Mouse (Mus musculus) heart, embryonic 14.5 days (tissue): ENCODE measurements at regions not wholly inside any gene's neighbourhood (a gene's known extent, or its start where the extent isn't known, plus 50 kb on each side); places are given as distances from the start of the nearest gene placed in this dataset.

ENCODE experiments used
- ATAC-seq: fragments of 200-750 bp; cut with Nextera tagmentation; 2 replicates; pipeline ENCODE4 v1.8.0; 2017; ENCODE audit warnings: low read depth, moderate TSS enrichment; ENCODE audit not compliant: insufficient number of reproducible peaks, insufficient read depth, low FRiP score
- H3K27ac ChIP-seq, 2 experiments: fragments of 200-500 bp in 1 of 2; fragments of 300-500 bp in 1 of 2; sonication (generic) in 1 of 2; replicated peaks in 1 of 2; 2 replicates each; pipeline ENCODE4 v1.5.1; 2012 to 2014; ENCODE audit warnings: low read depth in 2 of 2, low read length in 2 of 2, control low read depth in 1 of 2, mild to moderate bottlenecking in 1 of 2, mixed read lengths in 1 of 2; ENCODE audit not compliant: control insufficient read depth in 1 of 2, insufficient read depth in 1 of 2
- H3K27me3 ChIP-seq: fragments of 300-500 bp; sonication (generic); 2 replicates; pipeline ENCODE4 v1.6.1; 2014; ENCODE audit warnings: mild to moderate bottlenecking, low read length, control low read depth; ENCODE audit not compliant: control insufficient read depth, insufficient read depth
- H3K36me3 ChIP-seq: fragments of 300-500 bp; sonication (generic); 2 replicates; pipeline ENCODE4 v1.6.1; 2014; ENCODE audit warnings: mild to moderate bottlenecking, control low read depth, low read length, mixed read lengths; ENCODE audit not compliant: control insufficient read depth, insufficient read depth
- H3K4me1 ChIP-seq, 2 experiments: fragments of 200-500 bp in 1 of 2; fragments of 300-500 bp in 1 of 2; sonication (generic) in 1 of 2; 2 replicates each; pipeline ENCODE4 v1.6.1; 2012 to 2014; ENCODE audit warnings: low read length in 2 of 2, control low read depth in 1 of 2, mixed read lengths in 1 of 2; ENCODE audit not compliant: control insufficient read depth in 2 of 2, insufficient read depth in 2 of 2
- H3K4me2 ChIP-seq: fragments of 300-500 bp; sonication (generic); 2 replicates; pipeline ENCODE4 v1.6.1; 2014; ENCODE audit warnings: mild to moderate bottlenecking, low read length
- H3K4me3 ChIP-seq, 2 experiments: fragments of 200-500 bp in 1 of 2; fragments of 300-500 bp in 1 of 2; sonication (generic) in 1 of 2; 2 replicates each; pipeline ENCODE4 v1.5.1; 2012 to 2014; ENCODE audit warnings: low read length in 2 of 2, mild to moderate bottlenecking in 2 of 2, control low read depth in 1 of 2, low read depth in 1 of 2, moderate library complexity in 1 of 2; ENCODE audit not compliant: control insufficient read depth in 1 of 2, insufficient read depth in 1 of 2
- H3K9ac ChIP-seq: fragments of 300-500 bp; sonication (generic); 2 replicates; pipeline ENCODE4 v1.6.1; 2014; ENCODE audit warnings: mild to moderate bottlenecking, low read length
- H3K9me3 ChIP-seq: fragments of 300-500 bp; sonication (generic); 2 replicates; pipeline ENCODE4 v1.6.1; 2016; ENCODE audit warnings: low read length, control low read depth; ENCODE audit not compliant: control insufficient read depth
- WGBS: fragments of 180-500 bp; shearing (Covaris S2); extraction: QIAGEN DNeasy Blood & Tissue Kit; methylation state at CpG from one replicate; pipeline ENCODE4 v1.1.7; 2014; 5-methylcytosine and 5-hydroxymethylcytosine counted together

DNA sequence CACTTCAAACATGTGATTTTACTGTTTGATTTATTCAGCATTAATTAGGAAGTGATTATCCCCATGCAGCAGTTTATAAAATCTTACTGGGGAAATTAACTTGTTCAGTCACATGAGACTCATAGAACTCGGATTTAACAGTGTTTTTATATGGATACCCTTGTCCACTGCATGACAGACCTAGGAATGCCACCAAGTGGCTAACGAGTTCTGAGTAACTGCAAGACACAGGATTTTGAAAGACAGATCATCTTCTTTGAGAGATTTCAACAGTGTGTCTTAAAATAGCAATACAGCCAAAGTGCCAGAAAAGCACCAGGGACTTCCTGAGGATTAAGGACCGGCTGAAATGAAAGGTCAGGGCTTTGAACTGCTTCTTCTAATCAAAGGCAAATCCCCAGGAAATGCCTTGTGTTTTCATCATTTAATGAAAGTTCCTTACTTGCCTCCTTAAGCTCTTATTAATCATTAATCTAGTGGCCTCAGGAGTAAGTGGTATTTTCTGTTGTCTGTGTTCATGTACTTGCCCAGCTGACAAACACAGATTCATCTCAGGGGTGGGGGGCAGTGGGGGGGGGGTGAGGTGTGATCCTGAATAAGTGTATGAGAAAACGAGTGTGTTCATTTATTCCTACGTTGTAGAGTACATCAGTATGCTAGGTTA is 193.4 kb downstream of the Gm13691 start:
- ATAC-seq: no peak
- Histone ChIP-seq H3K27ac (peak overlapping the region in 1 of 2 experiments; percentile 80; a peak in 2 of 4 replicates), H3K4me3 (no peak overlapping the region), H3K9me3 (no peaks in the 10 kb centered on the region), H3K4me2 (peak overlapping the region; percentile 39), H3K27me3 (no peaks in the 10 kb centered on the region), H3K36me3 (no peaks in the 10 kb centered on the region), H3K4me1 (peaks cover 4 to 11% of the 10 kb centered on the region in 2 experiments; a peak in 3 of 4 replicates), H3K9ac (no peak overlapping the region)
- WGBS: 19% methylated on average over 5 of the region's 5 CpGs

DNA sequence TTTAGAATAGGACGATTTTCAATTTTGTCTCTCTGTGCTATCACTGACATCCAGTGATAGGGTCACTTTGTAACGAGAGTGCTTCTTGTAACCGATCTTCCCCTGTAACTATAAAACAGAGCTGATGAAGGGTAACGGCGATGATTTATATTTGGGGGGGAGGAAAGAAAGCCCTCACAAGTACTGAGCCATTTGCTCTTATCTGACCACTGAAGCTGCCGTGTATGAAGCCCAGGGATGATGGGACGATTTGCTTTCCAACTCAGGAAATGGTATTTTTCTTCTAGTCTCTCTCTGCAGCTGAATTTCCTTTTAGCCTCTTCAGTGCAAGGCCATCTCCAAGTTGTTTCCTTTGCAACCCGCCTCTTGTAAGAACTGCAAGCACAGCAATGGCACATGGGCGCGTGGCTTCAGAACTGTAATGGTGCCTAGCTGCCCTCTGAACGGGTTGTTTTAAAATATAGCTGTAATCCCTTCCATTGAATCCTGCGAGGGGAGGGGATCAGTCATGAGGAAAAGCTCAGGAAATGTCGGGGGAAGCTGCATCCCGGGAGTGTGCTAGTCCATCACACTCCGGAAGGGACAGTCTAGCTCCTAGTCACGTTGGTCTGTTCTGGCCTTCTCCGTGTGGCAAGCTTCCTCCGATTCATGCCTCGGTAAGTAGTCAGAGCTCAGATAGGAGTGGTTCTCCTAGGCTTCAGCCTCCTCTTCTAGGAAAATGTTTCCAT is 194.1 kb downstream of the Gm13691 start:
- Histone ChIP-seq H3K27ac (peak overlapping the region; percentile 63 to 80), H3K36me3 (no peaks in the 10 kb centered on the region), H3K9ac (no peak overlapping the region), H3K9me3 (no peaks in the 10 kb centered on the region), H3K4me3 (no peak overlapping the region), H3K4me1 (peaks cover 4 to 11% of the 10 kb centered on the region in 2 experiments; a peak in 3 of 4 replicates), H3K27me3 (no peaks in the 10 kb centered on the region), H3K4me2 (peak overlapping the region; percentile 39)
- 45% methylated on average over 19 of the region's 19 CpGs for WGBS
- peak; percentile 83 for ATAC-seq

DNA sequence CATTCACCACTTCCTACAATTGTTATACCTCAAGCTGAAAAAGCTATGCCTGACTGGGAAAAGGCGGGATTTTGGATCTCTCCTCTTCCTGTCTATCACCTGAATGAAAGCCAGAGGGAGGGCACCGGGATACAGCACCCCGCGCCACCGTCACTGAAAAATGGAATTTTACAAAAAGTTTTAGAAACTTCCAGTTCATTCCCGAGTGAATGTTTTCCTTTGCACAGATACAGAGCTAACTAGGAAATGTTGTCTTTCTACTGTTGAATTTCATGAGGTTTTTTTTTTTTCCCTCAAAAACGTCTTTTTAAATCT is 194.6 kb downstream of the Gm13691 start:
- H3K9ac ChIP-seq: no peak overlapping the region
- H3K9me3 ChIP-seq: no peaks in the 10 kb centered on the region
- H3K27me3 ChIP-seq: no peaks in the 10 kb centered on the region
- peak overlapping the region; percentile 50 to 63; a peak in 3 of 4 replicates for H3K27ac ChIP-seq
- WGBS: 58% methylated on average over 7 of the region's 7 CpGs
- H3K4me1 ChIP-seq: peaks cover 4 to 11% of the 10 kb centered on the region in 2 experiments; a peak in 3 of 4 replicates
- H3K36me3 ChIP-seq: no peaks in the 10 kb centered on the region
- peak overlapping the region; percentile 39 for H3K4me2 ChIP-seq
- H3K4me3 ChIP-seq: no peak overlapping the region
- no peak for ATAC-seq

DNA sequence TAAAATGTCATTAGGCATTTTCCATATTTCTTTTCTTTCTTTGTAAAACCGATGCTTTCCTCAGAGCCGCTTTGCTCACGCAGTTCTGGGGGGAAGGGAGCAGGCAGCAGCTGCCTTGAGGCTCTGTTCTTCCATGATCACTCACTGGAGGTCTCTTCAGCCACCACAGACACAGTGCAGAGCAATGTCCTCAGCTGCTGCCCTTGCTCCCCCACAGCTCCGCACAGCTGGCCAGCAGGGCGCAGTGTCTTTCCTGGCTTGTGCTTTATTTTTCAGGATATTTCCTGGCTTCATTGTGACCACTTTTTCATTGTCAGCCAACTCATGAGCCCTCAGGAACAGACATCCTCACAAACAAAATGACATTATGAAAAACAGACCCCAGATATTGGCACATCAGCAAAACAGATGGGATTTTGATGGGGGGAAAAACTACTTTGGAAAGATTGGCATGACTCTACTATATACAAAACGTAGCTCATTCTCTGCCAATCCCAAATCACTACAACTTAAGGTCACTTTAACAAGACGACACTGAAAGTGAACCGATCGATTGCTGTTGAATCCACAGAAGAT is 195.9 kb downstream of the Gm13691 start:
- 44% methylated on average over 9 of the region's 9 CpGs for WGBS
- Histone ChIP-seq H3K27ac (peak overlapping the region; percentile 15 to 27; a peak in 1 of 4 replicates), H3K36me3 (no peaks in the 10 kb centered on the region), H3K27me3 (no peaks in the 10 kb centered on the region), H3K4me1 (peaks cover 4 to 11% of the 10 kb centered on the region in 2 experiments; a peak in 3 of 4 replicates), H3K4me2 (no peak overlapping the region), H3K4me3 (no peak overlapping the region), H3K9me3 (no peaks in the 10 kb centered on the region), H3K9ac (no peak overlapping the region)
- peak; percentile 69; the same call in 1 of the 2 replicates for ATAC-seq

DNA sequence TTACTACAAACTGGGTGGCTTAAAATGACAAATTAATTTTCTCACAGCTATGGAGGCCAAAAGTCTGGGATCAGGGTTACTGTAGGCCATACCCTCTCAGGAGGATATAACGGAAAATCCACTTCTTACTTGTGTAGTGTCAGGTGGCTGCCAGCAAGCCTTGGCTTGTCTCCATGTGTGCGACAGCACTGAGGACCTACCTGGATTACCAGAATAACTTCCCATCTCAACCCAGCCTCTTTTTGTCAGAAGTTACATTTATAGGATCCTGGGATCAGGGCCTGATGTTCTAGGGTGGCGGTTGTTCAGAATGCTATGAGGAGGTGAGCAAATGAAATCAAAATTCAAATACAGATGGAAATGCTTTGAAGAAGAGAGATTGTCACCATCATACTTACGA is 197.1 kb downstream of the Gm13691 start:
- ATAC-seq: no peak
- Histone ChIP-seq H3K9me3 (no peaks in the 10 kb centered on the region), H3K4me2 (no peak overlapping the region), H3K4me3 (no peak overlapping the region), H3K27me3 (no peaks in the 10 kb centered on the region), H3K27ac (no peak overlapping the region), H3K36me3 (no peaks in the 10 kb centered on the region), H3K4me1 (peaks cover 4 to 11% of the 10 kb centered on the region in 2 experiments; a peak in 3 of 4 replicates), H3K9ac (no peak overlapping the region)
- WGBS: 87% methylated on average over 4 of the region's 4 CpGs

DNA sequence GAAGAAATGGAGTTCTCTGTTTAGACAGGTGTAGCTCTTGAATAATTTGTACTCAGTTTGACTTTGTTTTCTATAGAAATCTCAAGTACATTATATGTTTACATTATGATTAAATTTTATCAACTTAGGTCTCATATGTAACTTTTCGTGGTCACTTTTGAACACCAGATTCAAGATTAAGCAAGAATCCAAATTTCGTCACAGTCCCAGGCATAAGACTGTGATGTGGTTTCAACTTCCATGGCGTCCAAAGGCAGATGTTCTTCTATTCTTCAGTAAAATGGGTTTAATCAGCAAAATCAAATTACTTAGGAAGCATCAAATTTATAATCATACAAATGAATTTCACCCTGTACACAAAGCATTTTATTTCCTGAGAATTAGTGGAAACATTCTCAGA is 198.9 kb downstream of the Gm13691 start:
- ATAC-seq: no peak
- no peaks in the 10 kb centered on the region for H3K36me3 ChIP-seq
- WGBS: 80% methylated on average over 3 of the region's 3 CpGs
- H3K4me2 ChIP-seq: no peak overlapping the region
- no peaks in the 10 kb centered on the region for H3K27me3 ChIP-seq
- H3K9me3 ChIP-seq: no peaks in the 10 kb centered on the region
- H3K9ac ChIP-seq: no peak overlapping the region
- H3K4me3 ChIP-seq: no peak overlapping the region
- peaks cover 2 to 3% of the 10 kb centered on the region in 2 experiments; a peak in 3 of 4 replicates for H3K4me1 ChIP-seq
- no peak overlapping the region for H3K27ac ChIP-seq

DNA sequence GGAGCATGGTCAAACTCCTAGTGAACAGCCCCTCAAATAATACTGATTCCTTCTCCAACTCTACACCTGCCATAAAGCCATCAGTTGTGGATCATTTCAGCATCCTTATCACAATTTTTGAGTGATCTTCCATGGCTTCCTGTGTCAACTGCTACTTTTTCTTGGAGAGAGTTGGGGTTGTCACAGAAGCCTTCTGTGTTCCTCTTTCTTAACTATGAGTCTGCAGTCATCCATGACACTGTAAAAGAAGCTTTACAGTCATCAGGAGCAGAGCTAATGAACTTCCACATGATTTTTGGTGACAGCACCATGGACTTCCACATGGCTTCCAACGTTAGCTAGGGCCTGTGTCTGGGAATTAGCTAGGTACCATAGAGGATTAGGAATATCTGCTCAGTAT is 208.1 kb downstream of the Calcrl start:
- H3K9ac ChIP-seq: no peak overlapping the region
- WGBS: 71% methylated on average over 1 of the region's 1 CpGs
- H3K27me3 ChIP-seq: no peaks in the 10 kb centered on the region
- no peak overlapping the region for H3K27ac ChIP-seq
- no peaks in the 10 kb centered on the region for H3K36me3 ChIP-seq
- H3K9me3 ChIP-seq: no peaks in the 10 kb centered on the region
- no peak overlapping the region for H3K4me2 ChIP-seq
- no peak overlapping the region for H3K4me3 ChIP-seq
- no peak for ATAC-seq
- H3K4me1 ChIP-seq: no peaks in the 10 kb centered on the region
